Mouse (Mus musculus) intestine, embryonic 14.5 days (tissue): ENCODE results near the gene Pik3r5. TPM values are rescaled to one million over a fixed set of nuclear protein-coding genes. Genes with fewer than 3 reads are reported as not detected.

Experiments used
- ATAC-seq: fragments of 200-750 bp; cut with Nextera tagmentation; replicated peaks from 2 replicates; pipeline ENCODE4 v1.8.0; 2017; ENCODE audit warnings: low read depth, moderate number of reproducible peaks, moderate TSS enrichment, moderate library complexity; ENCODE audit not compliant: low FRiP score, low TSS enrichment
- DNase-seq: peaks from one replicate; pipeline ENCODE4 v3.0.0-alpha.2; 2018; ENCODE audit warnings: low spot score
- H3K27ac ChIP-seq: fragments of 300-500 bp; sonication (generic); 2 replicates; pipeline ENCODE4 v1.5.1; 2014; ENCODE audit warnings: low read depth, mild to moderate bottlenecking, control low read depth
- H3K27me3 ChIP-seq: fragments of 300-500 bp; sonication (generic); replicated peaks from 2 replicates; pipeline ENCODE4 v1.6.1; 2014; ENCODE audit warnings: low read length, control low read depth; ENCODE audit not compliant: control insufficient read depth, insufficient read depth
- H3K36me3 ChIP-seq: fragments of 300-500 bp; sonication (generic); 2 replicates; pipeline ENCODE4 v1.6.1; 2014; ENCODE audit warnings: low read length, control low read depth; ENCODE audit not compliant: control insufficient read depth, insufficient read depth
- H3K4me1 ChIP-seq: fragments of 300-500 bp; sonication (generic); replicated peaks from 2 replicates; pipeline ENCODE4 v1.6.1; 2014; ENCODE audit warnings: low read length, control low read depth, mixed read lengths; ENCODE audit not compliant: control insufficient read depth, insufficient read depth
- H3K4me2 ChIP-seq: fragments of 300-500 bp; sonication (generic); 2 replicates; pipeline ENCODE4 v1.6.1; 2014; ENCODE audit warnings: low read length
- H3K4me3 ChIP-seq: fragments of 300-500 bp; sonication (generic); 2 replicates; pipeline ENCODE4 v1.5.1; 2014; ENCODE audit warnings: low read depth, low read length, control low read depth, mixed read lengths
- H3K9ac ChIP-seq: fragments of 300-500 bp; sonication (generic); 2 replicates; pipeline ENCODE4 v1.6.1; 2014; ENCODE audit warnings: mild to moderate bottlenecking, low read length
- H3K9me3 ChIP-seq: fragments of 300-500 bp; sonication (generic); 2 replicates; pipeline ENCODE4 v1.6.1; 2016; ENCODE audit warnings: low read length, control low read depth; ENCODE audit not compliant: control insufficient read depth
- WGBS: fragments of 180-500 bp; shearing (Covaris S2); extraction: QIAGEN DNeasy Blood & Tissue Kit; methylation state at CpG from one replicate; pipeline ENCODE4 v1.1.7; 2014; 5-methylcytosine and 5-hydroxymethylcytosine counted together
- polyA plus RNA-seq: library from polyadenylated mRNA; unstranded; fragments of >200 nt; fragmentation: Nextera tagmentation; extraction: Ambion mirVana; gene quantifications from 2 replicates; pipeline ENCODE4 v1.2.1, GENCODE M21; 2014

Pik3r5 gene
- polyA plus RNA-seq, 1 experiment from 2014 or later = 0.61 TPM

- Histone ChIP-seq H3K27me3 (no peaks in the 10 kb centered on the region), H3K4me2 (no peak overlapping the region), H3K4me1 (peaks cover 8% of the 10 kb centered on the region; the same call in 1 of the 2 replicates), H3K27ac (no peak overlapping the region), H3K4me3 (no peak overlapping the region), H3K9me3 (no peaks in the 10 kb centered on the region), H3K36me3 (no peaks in the 10 kb centered on the region), H3K9ac (no peak overlapping the region)
- ATAC-seq (no peak), DNase-seq (no peak)
- WGBS = 90% methylated on average over 2 of the region's 2 CpGs
Observed at GRCm38 (mm10) chr11:68447242-68447641, 15.3 kb downstream of the Pik3r5 start.

GRCm38 (mm10) chr11:68448356-68448755 lies 16.4 kb downstream of the Pik3r5 start:
- WGBS = 72% methylated on average over 7 of the region's 7 CpGs
- Histone ChIP-seq H3K27ac (no peak overlapping the region), H3K4me1 (peaks cover 8% of the 10 kb centered on the region; the same call in 1 of the 2 replicates), H3K9me3 (no peaks in the 10 kb centered on the region), H3K4me3 (no peak overlapping the region), H3K27me3 (no peaks in the 10 kb centered on the region), H3K36me3 (no peaks in the 10 kb centered on the region), H3K9ac (no peak overlapping the region), H3K4me2 (no peak overlapping the region)
- ATAC-seq (no peak), DNase-seq (no peak)

- Histone ChIP-seq H3K4me1 (peaks cover 8% of the 10 kb centered on the region; the same call in 1 of the 2 replicates), H3K9me3 (no peaks in the 10 kb centered on the region), H3K27ac (no peak overlapping the region), H3K36me3 (no peaks in the 10 kb centered on the region), H3K4me2 (no peak overlapping the region), H3K4me3 (no peak overlapping the region), H3K9ac (no peak overlapping the region), H3K27me3 (no peaks in the 10 kb centered on the region)
- WGBS = 36% methylated on average over 10 of the region's 10 CpGs
- no peak for ATAC-seq
- no peak for DNase-seq
Observed at GRCm38 (mm10) chr11:68451282-68451735, 19.4 kb downstream of the Pik3r5 start.

DNA sequence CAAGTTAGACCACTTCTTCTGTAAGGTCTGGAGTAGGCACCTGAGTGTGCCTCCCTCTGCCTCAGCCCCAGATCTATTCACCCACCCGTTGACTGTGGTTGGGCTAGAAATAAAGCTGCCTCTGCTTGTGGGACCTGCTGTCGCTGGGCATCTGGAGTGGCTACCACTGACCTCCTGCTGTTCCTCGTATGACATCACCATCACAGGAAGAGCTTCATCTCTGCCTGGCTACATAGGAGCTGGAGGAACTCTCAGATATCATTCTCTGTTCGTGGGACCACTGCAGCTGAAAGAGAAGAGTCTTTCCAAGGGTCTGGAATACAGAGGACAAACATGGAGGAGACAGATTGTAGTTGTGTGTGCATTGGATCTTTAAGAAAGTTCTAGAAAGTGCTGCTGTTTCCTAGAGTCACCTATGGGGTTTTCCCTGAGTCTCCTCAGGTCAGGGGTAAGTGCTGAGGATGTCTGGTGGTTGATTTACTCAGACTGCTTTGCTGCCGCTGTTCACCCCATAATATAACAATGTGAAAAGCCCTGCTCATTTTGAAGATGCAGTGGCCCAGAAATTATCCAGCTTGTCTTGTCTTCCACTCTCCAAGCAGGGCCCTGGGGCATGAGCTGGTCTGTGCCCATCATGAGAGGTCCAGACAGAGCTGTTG lies 20.0 kb downstream of the Pik3r5 start:
- Histone ChIP-seq H3K27ac (no peak overlapping the region), H3K4me3 (no peak overlapping the region), H3K4me2 (no peak overlapping the region), H3K4me1 (peaks cover 8% of the 10 kb centered on the region; the same call in 1 of the 2 replicates), H3K9me3 (no peaks in the 10 kb centered on the region), H3K27me3 (no peaks in the 10 kb centered on the region), H3K36me3 (no peaks in the 10 kb centered on the region), H3K9ac (no peak overlapping the region)
- ATAC-seq = no peak
- 63% methylated on average over 5 of the region's 5 CpGs for WGBS
- no peak for DNase-seq

DNA sequence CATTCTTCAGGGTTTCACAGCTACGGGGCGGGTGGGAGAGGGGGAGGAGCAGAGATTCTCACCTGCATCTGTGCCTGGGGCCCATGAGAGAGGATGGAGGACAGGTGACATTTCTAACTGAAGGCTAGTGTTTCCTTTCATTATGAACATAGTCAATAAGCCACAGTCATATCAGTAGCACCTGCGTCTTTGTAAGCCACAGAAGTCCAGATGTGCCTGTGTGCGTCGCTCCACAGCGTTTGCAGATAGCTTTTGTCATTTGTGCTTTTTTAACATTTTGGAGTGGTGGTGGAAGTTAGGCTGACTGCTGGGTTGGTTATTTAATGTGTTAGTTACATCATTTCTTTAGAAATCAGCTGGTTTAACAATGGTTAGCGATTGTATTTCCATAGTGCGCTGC lies 20.8 kb downstream of the Pik3r5 start:
- 89% methylated on average over 8 of the region's 8 CpGs for WGBS
- Histone ChIP-seq H3K36me3 (no peaks in the 10 kb centered on the region), H3K9me3 (no peaks in the 10 kb centered on the region), H3K4me3 (no peak overlapping the region), H3K4me2 (no peak overlapping the region), H3K27ac (no peak overlapping the region), H3K4me1 (peaks cover 8% of the 10 kb centered on the region; the same call in 1 of the 2 replicates), H3K27me3 (no peaks in the 10 kb centered on the region), H3K9ac (no peak overlapping the region)
- no peak for DNase-seq
- ATAC-seq = no peak

- no peak overlapping the region for H3K27ac ChIP-seq
- H3K27me3 ChIP-seq = no peaks in the 10 kb centered on the region
- H3K9me3 ChIP-seq = no peaks in the 10 kb centered on the region
- DNase-seq = no peak
- H3K4me1 ChIP-seq = peaks cover 8% of the 10 kb centered on the region; the same call in 1 of the 2 replicates
- no peak for ATAC-seq
- H3K36me3 ChIP-seq = no peaks in the 10 kb centered on the region
- no peak overlapping the region for H3K4me3 ChIP-seq
- WGBS = 65% methylated on average over 6 of the region's 6 CpGs
- no peak overlapping the region for H3K9ac ChIP-seq
- H3K4me2 ChIP-seq = no peak overlapping the region
Observed at GRCm38 (mm10) chr11:68453301-68453700, 21.4 kb downstream of the Pik3r5 start.

GRCm38 (mm10) chr11:68458086-68458485 lies 26.2 kb downstream of the Pik3r5 start:
- H3K4me1 ChIP-seq = no peaks in the 10 kb centered on the region
- no peak overlapping the region for H3K27ac ChIP-seq
- no peaks in the 10 kb centered on the region for H3K27me3 ChIP-seq
- ATAC-seq (no peak), DNase-seq (no peak)
- no peaks in the 10 kb centered on the region for H3K36me3 ChIP-seq
- no peaks in the 10 kb centered on the region for H3K9me3 ChIP-seq
- H3K4me3 ChIP-seq = no peak overlapping the region
- WGBS = 81% methylated on average over 8 of the region's 8 CpGs
- no peak overlapping the region for H3K4me2 ChIP-seq
- no peak overlapping the region for H3K9ac ChIP-seq

- Histone ChIP-seq H3K36me3 (no peaks in the 10 kb centered on the region), H3K9ac (no peak overlapping the region), H3K4me2 (no peak overlapping the region), H3K27ac (no peak overlapping the region), H3K9me3 (no peaks in the 10 kb centered on the region), H3K4me3 (no peak overlapping the region), H3K27me3 (no peaks in the 10 kb centered on the region), H3K4me1 (no peaks in the 10 kb centered on the region)
- ATAC-seq (no peak), DNase-seq (no peak)
- WGBS = 80% methylated on average over 5 of the region's 5 CpGs
Observed at GRCm38 (mm10) chr11:68459021-68459420, 27.1 kb downstream of the Pik3r5 start.

DNA sequence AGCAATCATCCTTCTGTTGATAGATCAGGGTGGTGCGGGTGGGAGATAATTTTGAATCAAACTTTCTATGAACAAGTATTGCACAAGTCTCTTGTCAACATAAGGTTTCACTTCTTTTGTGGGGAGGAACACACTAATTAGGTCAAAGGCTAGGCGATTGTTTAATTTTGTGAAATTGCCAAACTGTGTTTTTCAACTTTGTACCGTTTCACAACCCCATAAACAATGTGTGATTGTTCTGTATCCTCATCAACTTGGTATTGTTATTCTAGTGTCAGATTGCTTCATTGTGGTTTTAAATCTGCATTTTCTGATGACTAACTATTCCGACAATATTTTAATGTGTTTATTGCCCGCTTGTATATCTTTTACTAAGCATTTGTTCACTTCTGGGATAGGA lies 27.6 kb downstream of the Pik3r5 start:
- Histone ChIP-seq H3K27me3 (no peaks in the 10 kb centered on the region), H3K4me3 (no peak overlapping the region), H3K9ac (no peak overlapping the region), H3K9me3 (no peaks in the 10 kb centered on the region), H3K4me1 (no peaks in the 10 kb centered on the region), H3K27ac (no peak overlapping the region), H3K4me2 (no peak overlapping the region), H3K36me3 (no peaks in the 10 kb centered on the region)
- no peak for ATAC-seq
- no peak for DNase-seq
- 90% methylated on average over 5 of the region's 5 CpGs for WGBS
